Mouse (Mus musculus): ENCODE data around the gene Tmem229b. TPM values are rescaled to one million over a fixed set of nuclear protein-coding genes. Genes with fewer than 3 reads are reported as not detected.
"Not testable (repeated sequence)": the region's sequence is repeated elsewhere in the genome, so short reads cannot be mapped to it uniquely, and the experiment has no call there.

Tmem229b gene
- total and polyA plus RNA-seq, 2 experiments from 2014 or later = 54.8 to 153 TPM

GRCm38 (mm10) chr12:78977552-78977951, 29.9 kb downstream of the Tmem229b start:
- H3K36me3 ChIP-seq (ENCODE audit: insufficient read depth) = peaks cover 21% of the 10 kb centered on the region; the same call in 1 of the 2 replicates
- H3K9ac ChIP-seq = no peak overlapping the region
- no peak for DNase-seq
- H3K4me3 ChIP-seq (ENCODE audit: low read depth, low read length) = no peak overlapping the region
- no peaks in the 10 kb centered on the region for H3K4me1 ChIP-seq (ENCODE audit: insufficient read depth)
- no peaks in the 10 kb centered on the region for H3K27me3 ChIP-seq (ENCODE audit: insufficient read depth, low read length)
- ATAC-seq = no peak
- no peaks in the 10 kb centered on the region for H3K9me3 ChIP-seq (ENCODE audit: low read length)
- WGBS = 90% methylated on average over 4 of the region's 4 CpGs
- no peak overlapping the region for H3K4me2 ChIP-seq (ENCODE audit: low read depth)
- no peak overlapping the region for H3K27ac ChIP-seq (ENCODE audit: low read depth, low read length)
- TF ChIP-seq CTCF (IDR thresholded peaks at IDR 0.05; ENCODE audit: low read depth) = no peak

DNA sequence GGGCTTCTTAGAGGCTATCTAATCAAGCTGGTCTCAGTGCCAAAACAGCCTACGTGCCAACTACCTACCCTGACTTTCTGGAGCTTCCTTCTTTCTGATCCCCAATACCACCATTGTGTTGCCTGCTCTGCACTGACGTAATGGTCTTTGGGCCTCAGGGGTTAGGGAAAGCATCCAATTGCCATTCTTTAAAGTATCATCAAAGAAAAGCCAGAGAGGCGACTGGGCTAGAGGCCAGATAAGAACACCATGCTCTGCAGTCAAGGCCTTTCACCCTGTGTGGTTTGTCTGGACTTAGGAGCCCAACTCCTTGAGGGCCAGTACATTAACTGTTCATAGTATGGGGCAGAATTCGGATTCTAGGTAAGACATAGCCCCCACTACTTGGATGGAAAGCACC, 30.3 kb downstream of the Tmem229b start:
- no peak for ATAC-seq
- TF ChIP-seq CTCF (IDR thresholded peaks at IDR 0.05; ENCODE audit: low read depth) = no peak
- peaks cover 23% of the 10 kb centered on the region; the same call in 1 of the 2 replicates for H3K36me3 ChIP-seq (ENCODE audit: insufficient read depth)
- DNase-seq = no peak
- no peaks in the 10 kb centered on the region for H3K9me3 ChIP-seq (ENCODE audit: low read length)
- H3K27me3 ChIP-seq (ENCODE audit: insufficient read depth, low read length) = no peaks in the 10 kb centered on the region
- H3K27ac ChIP-seq (ENCODE audit: low read depth, low read length) = no peak overlapping the region
- 78% methylated on average over 4 of the region's 4 CpGs for WGBS
- H3K4me3 ChIP-seq (ENCODE audit: low read depth, low read length) = no peak overlapping the region
- H3K9ac ChIP-seq = no peak overlapping the region
- no peak overlapping the region for H3K4me2 ChIP-seq (ENCODE audit: low read depth)
- H3K4me1 ChIP-seq (ENCODE audit: insufficient read depth) = no peaks in the 10 kb centered on the region

- no peak for ATAC-seq
- Histone ChIP-seq H3K36me3 (ENCODE audit: insufficient read depth) (peaks cover 28% of the 10 kb centered on the region; the same call in 1 of the 2 replicates), H3K9ac (no peak overlapping the region), H3K4me1 (ENCODE audit: insufficient read depth) (no peaks in the 10 kb centered on the region), H3K27me3 (ENCODE audit: insufficient read depth, low read length) (no peaks in the 10 kb centered on the region), H3K9me3 (ENCODE audit: low read length) (no peaks in the 10 kb centered on the region), H3K4me3 (ENCODE audit: low read depth, low read length) (no peak overlapping the region), H3K4me2 (ENCODE audit: low read depth) (no peak overlapping the region), H3K27ac (ENCODE audit: low read depth, low read length) (no peak overlapping the region)
- no peak for DNase-seq
- no peak for TF ChIP-seq CTCF (IDR thresholded peaks at IDR 0.05; ENCODE audit: low read depth)
- WGBS = 91% methylated on average over 4 of the region's 4 CpGs
Measured at GRCm38 (mm10) chr12:78975836-78976235, 31.6 kb downstream of the Tmem229b start.

DNA sequence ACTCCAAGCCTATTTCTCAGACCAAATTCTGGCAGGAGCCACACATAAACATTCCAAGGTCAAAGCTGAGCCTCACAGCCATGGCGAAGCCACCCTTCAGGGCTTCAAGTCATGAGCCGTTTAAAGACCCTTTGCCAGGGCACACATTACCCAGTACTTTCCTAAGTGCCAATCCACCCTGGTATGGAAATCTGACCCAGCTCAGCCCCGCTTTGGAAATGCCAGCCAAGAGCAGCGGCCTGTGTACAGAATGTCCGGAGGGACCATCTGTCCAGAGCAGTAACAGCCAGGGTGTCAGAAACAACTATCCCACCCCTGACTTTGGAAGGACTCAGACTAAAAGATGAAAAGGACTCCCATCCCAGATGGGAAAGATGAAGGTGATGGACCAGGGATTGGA, 32.7 kb downstream of the Tmem229b start:
- ATAC-seq = no peak
- 90% methylated on average over 5 of the region's 5 CpGs for WGBS

GRCm38 (mm10) chr12:78973779-78974178, 33.6 kb downstream of the Tmem229b start:
- peaks cover 36% of the 10 kb centered on the region for H3K36me3 ChIP-seq (ENCODE audit: insufficient read depth)
- no peak for DNase-seq
- no peak for ATAC-seq
- no peaks in the 10 kb centered on the region for H3K9me3 ChIP-seq (ENCODE audit: low read length)
- no peak for TF ChIP-seq CTCF (IDR thresholded peaks at IDR 0.05; ENCODE audit: low read depth)
- no peak overlapping the region for H3K4me2 ChIP-seq (ENCODE audit: low read depth)
- H3K9ac ChIP-seq = no peak overlapping the region
- H3K4me3 ChIP-seq (ENCODE audit: low read depth, low read length) = no peak overlapping the region
- 46% methylated on average over 2 of the region's 2 CpGs for WGBS
- no peak overlapping the region for H3K27ac ChIP-seq (ENCODE audit: low read depth, low read length)
- no peaks in the 10 kb centered on the region for H3K4me1 ChIP-seq (ENCODE audit: insufficient read depth)
- H3K27me3 ChIP-seq (ENCODE audit: insufficient read depth, low read length) = no peaks in the 10 kb centered on the region

More for the DNA sequence above, 32.7 kb downstream of the Tmem229b start:
- H3K4me2 ChIP-seq (ENCODE audit: low read depth) = no peak overlapping the region
- no peaks in the 10 kb centered on the region for H3K9me3 ChIP-seq (ENCODE audit: low read length)
- no peaks in the 10 kb centered on the region for H3K4me1 ChIP-seq (ENCODE audit: insufficient read depth)
- no peak overlapping the region for H3K9ac ChIP-seq
- no peak for DNase-seq
- no peak for TF ChIP-seq CTCF (IDR thresholded peaks at IDR 0.05; ENCODE audit: low read depth)
- peaks cover 28% of the 10 kb centered on the region; the same call in 1 of the 2 replicates for H3K36me3 ChIP-seq (ENCODE audit: insufficient read depth)
- H3K4me3 ChIP-seq (ENCODE audit: low read depth, low read length) = no peak overlapping the region
- H3K27me3 ChIP-seq (ENCODE audit: insufficient read depth, low read length) = no peaks in the 10 kb centered on the region
- H3K27ac ChIP-seq (ENCODE audit: low read depth, low read length) = no peak overlapping the region

- Histone ChIP-seq H3K36me3 (ENCODE audit: insufficient read depth) (peaks cover 26% of the 10 kb centered on the region), H3K9me3 (ENCODE audit: low read length) (no peaks in the 10 kb centered on the region), H3K27ac (ENCODE audit: low read depth, low read length) (no peak overlapping the region), H3K4me2 (ENCODE audit: low read depth) (no peak overlapping the region), H3K4me1 (ENCODE audit: insufficient read depth) (no peaks in the 10 kb centered on the region), H3K4me3 (ENCODE audit: low read depth, low read length) (no peak overlapping the region), H3K27me3 (ENCODE audit: insufficient read depth, low read length) (no peaks in the 10 kb centered on the region), H3K9ac (no peak overlapping the region)
- WGBS = 36% methylated on average over 2 of the region's 2 CpGs
- ATAC-seq (no peak), DNase-seq (no peak)
- TF ChIP-seq CTCF (IDR thresholded peaks at IDR 0.05; ENCODE audit: low read depth) = no peak
Measured at GRCm38 (mm10) chr12:78971649-78972048, 35.8 kb downstream of the Tmem229b start.

DNA sequence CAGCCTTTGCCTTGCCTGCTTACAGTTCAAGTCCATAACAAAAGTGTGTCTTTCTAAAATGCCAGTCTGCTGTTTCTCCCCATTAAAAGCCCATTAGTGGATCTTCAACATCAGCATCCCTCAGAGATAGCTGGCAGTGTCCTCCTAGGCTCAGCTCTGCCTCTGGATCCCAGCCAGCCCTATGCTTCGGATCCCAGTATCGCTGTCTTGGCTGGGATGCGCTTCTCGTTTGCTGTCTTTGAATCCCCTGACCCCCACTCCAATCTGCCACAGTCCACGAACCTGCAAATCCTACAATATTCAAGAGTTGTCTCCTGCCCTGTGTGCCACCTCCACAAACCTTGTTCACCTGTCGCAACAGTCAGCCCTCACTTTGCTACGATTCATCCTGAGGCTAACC, 36.7 kb downstream of the Tmem229b start:
- DNase-seq (no peak), ATAC-seq (no peak)
- Histone ChIP-seq H3K4me3 (ENCODE audit: low read depth, low read length) (no peak overlapping the region), H3K9ac (no peak overlapping the region), H3K27me3 (ENCODE audit: insufficient read depth, low read length) (no peaks in the 10 kb centered on the region), H3K27ac (ENCODE audit: low read depth, low read length) (no peak overlapping the region), H3K9me3 (ENCODE audit: low read length) (no peaks in the 10 kb centered on the region), H3K36me3 (ENCODE audit: insufficient read depth) (peaks cover 24% of the 10 kb centered on the region), H3K4me1 (ENCODE audit: insufficient read depth) (no peaks in the 10 kb centered on the region), H3K4me2 (ENCODE audit: low read depth) (no peak overlapping the region)
- 69% methylated on average over 7 of the region's 7 CpGs for WGBS
- TF ChIP-seq CTCF (IDR thresholded peaks at IDR 0.05; ENCODE audit: low read depth) = no peak

- peaks cover 22% of the 10 kb centered on the region for H3K36me3 ChIP-seq (ENCODE audit: insufficient read depth)
- not testable (repeated sequence) for ATAC-seq; H3K9ac ChIP-seq; H3K27me3 ChIP-seq (ENCODE audit: insufficient read depth, low read length); DNase-seq; H3K9me3 ChIP-seq (ENCODE audit: low read length); H3K4me2 ChIP-seq (ENCODE audit: low read depth); H3K4me1 ChIP-seq (ENCODE audit: insufficient read depth); H3K27ac ChIP-seq (ENCODE audit: low read depth, low read length); H3K4me3 ChIP-seq (ENCODE audit: low read depth, low read length)
- WGBS = 95% methylated on average over 11 of the region's 11 CpGs
Measured at GRCm38 (mm10) chr12:78964496-78964895, 42.9 kb downstream of the Tmem229b start.
